Mouse (Mus musculus): ENCODE results near the gene Baz1b.

GRCm38 (mm10) chr5:135280226-135280625 lies 93.2 kb downstream of the Baz1b start:
- TF ChIP-seq CTCF (IDR thresholded peaks at IDR 0.05; ENCODE audit: low read depth) (no peak), EP300 (IDR thresholded peaks at IDR 0.05; ENCODE audit: low read depth) (no peak)
